Mouse (Mus musculus): ENCODE results near the gene Epc2.

- TF ChIP-seq ZC3H11A (IDR thresholded peaks at IDR 0.05; ENCODE audit: borderline replicate concordance, low read depth, low read length), result no peak
- TF ChIP-seq MAFK (IDR thresholded peaks at IDR 0.05; ENCODE audit: insufficient read depth, low read depth, low read length), result no peak
- TF ChIP-seq HCFC1 (IDR thresholded peaks at IDR 0.05; ENCODE audit: borderline replicate concordance, insufficient read depth, low read length), result no peak
- no peak for TF ChIP-seq ZNF384 (IDR thresholded peaks at IDR 0.05; ENCODE audit: low read depth, low read length)
These were observed 32.1 kb downstream of the Epc2 start for GRCm38 (mm10) chr2:49483382-49483781.

Data from ES-E14 (cell line).